Mouse (Mus musculus) cerebellum, adult 11-12 months (tissue): ENCODE data around the gene Iqcg.

Experiments used
- DNase-seq: peaks from one replicate; pipeline ENCODE4 v3.0.0; 2022

Gene Iqcg

GRCm38 (mm10) chr16:33048686-33049085 is 7.3 kb downstream of the Iqcg start:
- no peak for DNase-seq

DNA sequence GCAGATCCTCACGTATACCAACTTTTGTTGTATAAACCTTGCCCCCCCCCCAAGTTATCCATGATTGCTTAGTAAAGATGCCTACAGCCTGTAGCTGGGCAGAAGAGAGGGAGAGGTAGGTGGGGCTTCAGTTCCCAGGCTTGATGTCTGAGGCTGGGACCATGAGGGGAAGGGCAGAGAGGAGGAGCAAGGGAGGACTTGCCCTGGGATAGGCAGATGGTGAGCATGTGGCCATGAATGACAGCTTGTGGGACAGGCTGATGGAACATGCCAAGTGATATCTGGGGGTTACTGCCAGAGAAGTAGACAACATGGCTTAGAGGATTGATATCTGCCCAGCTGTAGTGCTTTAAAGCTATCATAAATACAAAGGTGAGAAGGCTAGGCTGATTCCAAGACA is 8.0 kb downstream of the Iqcg start:
- no peak for DNase-seq

GRCm38 (mm10) chr16:33043268-33043667 is 12.8 kb downstream of the Iqcg start:
- no peak for DNase-seq

GRCm38 (mm10) chr16:33042682-33043081 is 13.3 kb downstream of the Iqcg start:
- no peak for DNase-seq

DNA sequence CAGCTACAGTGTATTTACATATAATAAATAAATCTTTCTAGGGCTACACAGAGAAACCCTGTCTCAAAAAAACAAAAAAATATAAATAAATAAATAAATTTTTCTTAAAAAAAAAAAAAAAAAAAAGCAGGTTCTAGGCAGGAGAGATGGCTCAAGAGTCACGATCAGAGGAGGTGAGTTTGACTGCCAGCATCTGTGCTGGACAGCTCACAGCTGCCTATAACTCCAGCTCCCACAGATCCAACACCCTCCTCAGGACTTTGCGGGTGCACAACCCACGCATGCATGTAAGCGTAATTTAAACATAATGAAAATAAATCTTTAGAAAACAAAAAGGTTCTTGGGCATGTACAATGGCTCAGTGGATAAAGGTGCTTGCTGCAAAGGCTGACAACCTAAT is 20.0 kb downstream of the Iqcg start:
- DNase-seq: no peak

DNA sequence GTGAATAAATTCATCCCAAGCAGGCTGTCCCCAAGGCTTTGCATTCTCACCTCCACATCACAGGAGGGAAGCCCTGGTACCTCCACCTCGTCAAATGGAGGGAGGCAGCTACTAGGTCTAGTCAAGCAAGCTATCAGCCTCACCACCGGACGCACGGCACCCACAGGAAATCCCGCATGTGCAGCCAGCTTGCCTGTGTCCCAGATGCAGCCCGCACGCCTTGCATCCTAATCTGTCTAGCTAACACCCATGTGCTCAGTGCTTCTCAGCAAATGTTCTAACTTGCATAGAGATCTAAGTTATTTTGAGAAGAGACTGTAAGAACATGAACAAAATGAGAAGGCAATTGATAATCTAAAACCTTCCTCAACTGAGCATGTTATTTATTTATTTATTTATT is 29.7 kb downstream of the Iqcg start:
- DNase-seq: no peak

DNA sequence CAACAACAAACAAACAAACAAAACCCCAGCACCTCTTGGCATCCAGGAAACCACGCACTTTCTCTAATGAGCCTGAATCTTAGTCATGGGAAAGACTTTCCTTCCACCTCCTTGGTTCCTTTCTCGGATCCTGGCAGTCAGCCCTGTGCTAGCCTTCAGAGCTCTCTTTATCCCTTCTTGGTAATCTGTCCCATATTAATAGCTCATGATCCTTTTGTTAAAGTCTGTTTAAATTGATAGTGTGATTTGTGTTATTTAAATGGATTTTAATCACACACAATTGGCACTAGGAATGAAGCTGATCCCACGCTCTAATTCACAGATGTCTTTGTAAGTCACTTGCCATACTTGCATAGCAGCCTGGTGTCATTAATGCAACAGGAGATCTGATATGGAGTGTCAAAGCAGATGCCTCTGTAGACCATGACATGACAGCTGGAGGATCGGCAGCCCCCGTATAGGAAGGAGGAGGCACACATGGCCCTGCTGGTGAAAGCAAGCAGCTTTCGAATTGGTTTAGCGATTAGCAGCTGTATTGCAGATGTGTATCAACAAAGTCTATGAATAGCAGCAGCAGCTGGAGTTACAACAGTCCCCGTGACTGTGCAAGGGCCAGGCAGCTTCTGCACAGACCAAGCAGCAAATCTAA is 31.4 kb downstream of the Iqcg start:
- DNase-seq: no peak

DNA sequence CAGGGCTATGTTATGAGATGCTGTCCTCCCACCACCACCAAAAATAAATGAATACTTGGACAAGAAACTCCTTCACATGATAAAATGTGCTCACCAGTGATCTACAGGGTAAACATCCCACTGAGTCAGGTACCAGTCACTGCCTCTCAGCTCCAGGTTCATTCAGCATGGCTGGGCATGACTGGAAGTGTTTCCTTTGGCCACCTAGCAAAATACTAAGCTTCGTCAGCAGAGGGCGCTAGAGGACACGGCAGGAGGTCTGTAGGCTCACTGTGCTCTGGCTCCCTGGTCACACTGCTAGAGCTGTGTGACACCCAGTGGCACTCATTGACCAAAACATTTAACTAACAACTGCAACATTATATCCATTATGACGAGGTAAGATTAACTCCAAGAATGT is 32.3 kb downstream of the Iqcg start:
- DNase-seq: peak; percentile 63

- no peak for DNase-seq
These were observed 34.6 kb downstream of the Iqcg start for GRCm38 (mm10) chr16:33021381-33021780.

DNA sequence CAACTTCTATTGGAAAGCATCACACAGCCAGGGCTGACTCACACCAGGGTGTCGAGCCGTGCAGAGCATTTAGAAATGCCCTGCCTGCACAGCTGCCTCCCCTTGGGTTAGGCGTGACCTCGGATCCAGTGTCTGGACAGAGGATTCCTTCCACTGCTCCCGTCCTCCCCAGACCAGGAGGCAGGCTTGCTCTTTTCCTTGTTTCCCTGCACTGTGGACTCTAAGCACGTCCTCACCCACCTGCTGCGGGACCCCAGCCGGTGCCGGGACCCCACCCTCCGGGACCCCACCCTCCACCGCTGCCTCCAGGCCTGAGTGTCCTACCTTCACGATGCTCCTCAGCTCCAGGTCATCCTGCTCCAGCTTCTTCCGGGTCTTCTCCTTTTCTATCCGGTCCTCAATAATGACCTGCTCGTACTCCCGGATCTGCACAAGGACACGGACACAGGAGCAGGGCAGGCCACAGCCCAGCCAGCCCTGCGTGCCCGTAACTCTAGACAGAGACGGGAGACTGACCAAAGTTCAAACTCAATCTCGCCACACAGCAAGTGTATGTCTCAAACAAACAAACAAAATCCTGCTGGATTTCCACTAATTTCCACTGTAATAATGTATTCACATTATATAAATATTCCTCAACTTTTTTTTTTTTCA is 36.8 kb downstream of the Iqcg start:
- no peak for DNase-seq

- no peak for DNase-seq
These were observed 38.2 kb downstream of the Iqcg start for GRCm38 (mm10) chr16:33017677-33018349.

DNA sequence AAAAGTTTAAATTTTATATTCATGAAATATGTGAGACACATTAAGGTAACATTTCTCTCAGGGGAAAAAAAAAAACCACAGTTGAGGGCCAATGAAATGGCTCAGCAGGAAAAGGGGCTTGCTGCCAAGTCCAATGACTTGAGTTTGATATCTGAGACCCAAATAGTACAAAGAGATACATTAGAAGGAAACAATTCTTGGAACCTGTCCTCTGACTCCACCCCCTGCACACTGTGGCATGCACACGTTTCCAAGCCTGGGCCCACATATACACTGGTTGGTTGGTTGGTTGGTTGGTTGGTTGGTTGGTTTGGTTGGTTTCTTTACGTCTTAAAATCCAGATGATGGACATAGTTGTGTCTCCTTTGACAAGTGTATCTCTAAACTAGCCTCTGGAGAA is 40.0 kb downstream of the Iqcg start:
- DNase-seq: no peak

DNA sequence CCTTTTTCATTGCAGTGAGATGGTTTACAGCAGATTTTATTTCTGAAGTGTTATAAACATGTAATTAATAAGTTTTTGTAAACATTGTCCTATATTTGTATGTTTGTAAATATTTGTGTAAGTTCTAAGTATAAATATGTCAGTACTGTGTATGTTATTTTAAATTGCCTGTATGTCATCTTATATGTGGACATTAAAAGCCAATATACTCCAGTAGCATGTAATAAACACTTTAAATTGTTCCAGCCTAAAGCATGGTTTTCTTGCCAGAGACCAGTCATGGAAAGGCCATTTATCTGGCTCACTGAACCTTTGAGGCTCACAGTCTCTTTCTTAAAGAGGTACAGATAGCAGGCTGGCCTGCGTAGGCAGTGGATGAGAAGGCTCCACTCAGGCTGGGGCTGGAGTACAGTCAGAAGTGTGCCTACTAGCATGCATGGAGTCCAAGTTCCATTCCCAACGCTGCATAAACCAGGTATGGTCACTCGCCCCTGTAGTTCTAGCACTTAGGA is 40.6 kb downstream of the Iqcg start:
- no peak for DNase-seq

GRCm38 (mm10) chr16:33014921-33015320 is 41.1 kb downstream of the Iqcg start:
- peak; percentile 68 for DNase-seq

- no peak for DNase-seq
These were observed 42.2 kb downstream of the Iqcg start for GRCm38 (mm10) chr16:33013801-33014200.

DNA sequence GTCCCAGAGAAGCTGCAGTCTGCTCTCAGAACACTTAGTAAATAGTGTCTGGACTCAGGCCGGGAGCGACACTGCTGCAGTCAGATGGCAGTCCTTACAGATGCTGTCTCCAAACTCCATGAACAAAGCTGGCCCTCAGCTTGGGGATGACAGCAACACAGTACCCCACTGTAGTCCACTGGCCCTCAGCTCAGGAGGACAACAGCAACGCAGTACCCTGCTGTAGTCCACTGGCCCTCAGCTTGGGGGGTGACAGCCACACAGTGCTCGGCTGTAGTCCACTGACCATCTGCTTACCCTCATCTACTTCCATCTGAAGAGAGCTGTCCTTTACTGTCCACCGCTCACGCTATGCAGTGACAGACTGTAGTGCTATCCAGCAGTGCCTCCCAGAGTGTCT is 45.9 kb downstream of the Iqcg start:
- no peak for DNase-seq

GRCm38 (mm10) chr16:33007436-33007835 is 48.6 kb downstream of the Iqcg start:
- DNase-seq: no peak

GRCm38 (mm10) chr16:33006888-33007287 is 49.1 kb downstream of the Iqcg start:
- DNase-seq: peak; percentile 40

DNA sequence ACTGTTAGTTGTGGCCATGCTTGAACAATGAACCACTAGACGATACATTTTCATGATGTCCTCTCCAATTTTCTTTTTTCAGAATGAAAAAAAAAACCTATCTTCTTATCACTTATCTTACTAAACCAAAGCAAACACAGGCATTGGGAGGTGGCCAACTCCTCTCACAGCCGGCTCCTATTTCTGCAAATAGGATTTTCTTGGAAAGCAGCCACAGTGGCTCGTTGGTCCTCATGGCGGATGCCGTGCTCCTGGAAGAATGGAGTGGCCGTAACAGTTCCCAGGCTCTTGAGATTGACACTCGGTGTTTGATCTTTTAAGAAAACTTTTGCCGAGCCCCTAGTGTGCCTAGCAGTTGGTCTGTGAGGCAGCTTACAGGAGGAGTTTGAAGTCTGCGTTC is 50.8 kb downstream of the Iqcg start:
- peak; percentile 37 for DNase-seq

DNA sequence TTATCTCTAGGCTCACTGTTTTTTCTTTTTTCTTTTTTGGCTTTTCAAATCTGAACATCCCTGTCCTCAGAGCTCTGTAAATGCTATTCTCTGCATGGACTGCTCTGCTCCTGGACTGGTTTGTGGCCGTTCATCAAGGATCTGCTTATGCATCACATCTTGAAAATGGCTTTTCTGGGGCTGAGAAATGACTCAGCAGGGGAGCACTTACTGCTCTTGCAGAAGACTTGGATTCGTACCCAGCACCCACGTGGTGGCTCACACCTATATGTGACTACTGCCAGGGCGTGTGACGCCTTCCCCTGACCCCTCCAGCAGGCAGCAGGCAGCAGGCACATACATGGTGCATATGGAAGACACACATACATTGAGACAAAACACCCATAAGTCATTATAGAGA is 63.9 kb downstream of the Iqcg start:
- no peak for DNase-seq

- no peak for DNase-seq
These were observed 71.4 kb downstream of the Iqcg start for GRCm38 (mm10) chr16:32984631-32985030.

DNA sequence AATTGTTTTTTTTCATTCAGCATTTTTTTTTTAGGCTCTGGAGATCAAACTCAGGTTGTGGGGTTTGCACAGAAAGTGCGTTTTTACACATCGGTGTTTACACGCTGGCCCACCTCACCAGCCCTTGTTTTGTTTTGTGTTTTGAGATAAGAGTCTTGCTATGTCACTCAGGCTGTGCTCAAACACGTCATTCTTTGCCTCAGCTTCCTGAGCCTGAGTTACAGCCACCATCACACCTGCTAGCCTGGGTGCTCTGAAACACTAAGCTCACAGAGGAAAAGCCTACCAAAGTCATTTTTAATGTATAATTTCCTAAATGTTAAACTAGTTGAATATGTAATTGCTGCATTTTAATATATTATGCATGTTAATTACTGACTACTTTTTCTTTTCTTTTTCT is 74.6 kb downstream of the Iqcg start:
- DNase-seq: no peak

GRCm38 (mm10) chr16:32980227-32980626 is 75.8 kb downstream of the Iqcg start:
- no peak for DNase-seq

- no peak for DNase-seq
These were observed 83.0 kb downstream of the Iqcg start for GRCm38 (mm10) chr16:32973047-32973446.
